Comparison of ENCODE assay signal across 9 mouse cellular contexts in genomic region chr7:74323683-74324082, GRCm38 (mm10).
DNase-seq lines count a peak whose midpoint lies in the region; ATAC-seq lines count a peak whose summit lies in the region.
"Had no signal": no experiment of that assay in that cellular context is flagged by ENCODE, and none has a peak within 500 bp of the region (broad histone marks: within the 10 kb centered on the region; RNA-seq: fewer than 3 reads in every experiment).

No protein-coding gene starts in this region.

- no peaks in the 10 kb centered on the region for H3K9me3 ChIP-seq in forebrain, embryonic 14.5 days (replicated peaks; ENCODE audit: control insufficient read depth, low read length)

- H3K27me3 ChIP-seq in forebrain, embryonic 14.5 days (replicated peaks; ENCODE audit: control insufficient read depth, insufficient read depth, low read length) = no peaks in the 10 kb centered on the region

- peak overlapping the region; percentile 36; the same call in 1 of the 2 replicates for H3K27ac ChIP-seq in forebrain, embryonic 14.5 days (ENCODE audit: low read depth, low read length)
- H3K27ac ChIP-seq: liver, embryonic 14.5 days had no signal

- WGBS in forebrain, embryonic 14.5 days = 48% methylated on average over 5 of the region's 5 CpGs

- H3K4me1 ChIP-seq in forebrain, embryonic 14.5 days (ENCODE audit: control insufficient read depth, insufficient read depth, low read length) = peaks cover 27% of the 10 kb centered on the region

- H3K4me3 ChIP-seq in forebrain, embryonic 14.5 days (ENCODE audit: low read depth, low read length) = no peak overlapping the region

- DNase-seq in cerebellum, postnatal 4 days (ENCODE audit: low spot score in 2 of 2) = no peak
- peak; percentile 63 for DNase-seq in forebrain, embryonic 14.5 days (ENCODE audit: low spot score)
- DNase-seq in kidney, adult 9 months = peak; percentile 61
- DNase-seq in lung, postnatal 36 days = peak; percentile 57
- no peak for DNase-seq in B cell, adult 2 months
- no peak for DNase-seq in frontal cortex, postnatal 10 days (ENCODE audit: low spot score in 2 of 2)
- no peak for DNase-seq in spleen, postnatal 36 days (ENCODE audit: low spot score in 2 of 2)

- H3K9ac ChIP-seq in forebrain, embryonic 14.5 days (ENCODE audit: low read length) = no peak overlapping the region
- H3K9ac ChIP-seq: liver, embryonic 14.5 days had no signal

- no peaks in the 10 kb centered on the region for H3K36me3 ChIP-seq in forebrain, embryonic 14.5 days (ENCODE audit: control insufficient read depth, insufficient read depth, low read length)

- peak; percentile 50; the same call in 1 of the 2 replicates for ATAC-seq in cerebellum, adult (ENCODE audit: insufficient number of reproducible peaks, low FRiP score, low TSS enrichment)
- peak; percentile 32; the same call in 1 of the 2 replicates for ATAC-seq in forebrain, embryonic 14.5 days

- H3K4me2 ChIP-seq in forebrain, embryonic 14.5 days (ENCODE audit: low read length) = no peak overlapping the region

Comparison
In these comparisons a context has a peak if more than half of its experiments do, and no peak if none do; other contexts are left out.
1. DNase-seq: peak in forebrain, embryonic 14.5 days (single experiment), kidney, adult 9 months (single experiment) and lung, postnatal 36 days (single experiment); none in cerebellum, postnatal 4 days (0 of 2), B cell, adult 2 months (0 of 2), frontal cortex, postnatal 10 days (0 of 2) and spleen, postnatal 36 days (0 of 2).